Mouse (Mus musculus): ENCODE measurements around the gene Rpl18a. TPM values are rescaled to one million over a fixed set of nuclear protein-coding genes. Genes with fewer than 3 reads are reported as not detected.

Gene Rpl18a
- polyA plus RNA-seq, 1 experiment from 2014 or later, result 2,771 TPM

DNA sequence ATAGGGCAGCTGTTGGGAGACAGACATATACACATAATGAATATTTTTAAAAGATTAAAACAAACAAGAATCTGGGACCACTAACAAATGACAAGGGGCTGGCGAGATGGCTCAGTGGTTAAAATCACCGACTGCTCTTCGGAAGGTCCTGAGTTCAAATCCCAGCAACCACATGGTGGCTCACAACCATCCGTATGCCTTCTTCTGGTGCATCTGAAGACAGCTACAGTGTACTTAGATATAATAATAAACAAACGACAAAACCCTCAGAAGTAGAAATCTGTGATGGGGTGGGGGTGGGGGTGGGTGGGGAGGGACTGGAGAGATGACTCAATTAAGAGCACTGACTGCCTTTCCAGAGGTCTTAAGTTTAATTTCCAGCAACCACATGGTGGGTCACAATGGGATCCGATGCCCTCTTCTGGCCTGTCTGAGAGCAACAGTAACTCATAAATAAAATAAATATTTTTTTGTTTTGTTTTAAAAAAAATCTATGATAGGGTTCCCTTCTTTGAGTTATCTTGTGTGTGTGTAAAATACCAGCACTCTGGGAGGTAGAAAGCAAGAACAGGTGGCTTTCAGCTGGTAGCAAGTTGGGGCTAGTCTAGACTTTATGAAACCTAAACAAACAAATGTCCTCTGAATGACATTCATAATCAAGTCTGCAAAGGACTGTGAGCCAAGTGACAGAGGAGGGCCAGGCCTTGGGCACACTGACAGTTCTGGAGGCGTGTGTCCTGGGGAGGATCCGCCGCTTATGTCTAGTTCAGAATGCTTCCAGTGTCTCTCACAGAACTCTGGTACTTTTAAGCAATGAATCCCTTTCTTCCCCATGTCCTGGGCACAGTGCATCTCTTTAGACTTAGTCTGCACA, 23.1 kb upstream of the Rpl18a start:
- ATAC-seq (replicated peaks), result no peak
- H3K27ac ChIP-seq (replicated peaks), result no peak overlapping the region
- H3K36me3 ChIP-seq, result peaks cover 27% of the 10 kb centered on the region
- WGBS, result 91% methylated on average over 9 of the region's 9 CpGs
- no peaks in the 10 kb centered on the region for H3K4me1 ChIP-seq
- no peaks in the 10 kb centered on the region for H3K27me3 ChIP-seq
- H3K9me3 ChIP-seq, result no peaks in the 10 kb centered on the region
- H3K4me3 ChIP-seq, result no peak overlapping the region
- no peak overlapping the region for H3K4me2 ChIP-seq (replicated peaks)
- no peak overlapping the region for H3K9ac ChIP-seq (replicated peaks)

DNA sequence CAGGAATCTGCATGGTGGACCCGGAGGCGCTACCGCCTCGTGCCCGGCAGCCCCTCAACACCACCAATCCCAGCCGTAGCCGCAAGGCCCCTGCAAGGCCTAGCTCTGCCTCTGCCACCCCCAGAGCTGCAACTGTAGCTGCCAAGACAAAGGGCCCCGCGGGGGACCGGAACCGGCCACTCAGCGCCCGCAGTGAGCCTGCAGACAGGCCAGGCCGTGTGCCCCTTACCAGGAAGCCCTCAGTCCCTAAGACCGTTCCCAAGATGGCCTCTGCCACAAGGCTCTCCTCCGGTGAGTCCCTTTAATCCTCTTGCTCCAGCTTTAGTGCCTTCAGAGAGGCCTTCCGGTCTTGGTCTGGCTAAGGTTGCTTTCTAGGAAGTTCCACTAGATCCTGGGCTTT, 17.5 kb upstream of the Rpl18a start:
- peaks cover 62% of the 10 kb centered on the region for H3K36me3 ChIP-seq
- ATAC-seq (replicated peaks), result no peak
- 91% methylated on average over 17 of the region's 17 CpGs for WGBS
- no peaks in the 10 kb centered on the region for H3K27me3 ChIP-seq
- no peaks in the 10 kb centered on the region for H3K9me3 ChIP-seq
- no peaks in the 10 kb centered on the region for H3K4me1 ChIP-seq
- no peak overlapping the region for H3K27ac ChIP-seq (replicated peaks)
- H3K9ac ChIP-seq (replicated peaks), result no peak overlapping the region
- no peak overlapping the region for H3K4me2 ChIP-seq (replicated peaks)
- H3K4me3 ChIP-seq, result no peak overlapping the region

GRCm38 (mm10) chr8:70913523-70913922, 16.3 kb upstream of the Rpl18a start:
- Histone ChIP-seq H3K36me3 (peaks cover 56% of the 10 kb centered on the region), H3K4me2 (replicated peaks) (no peak overlapping the region)

GRCm38 (mm10) chr8:70912955-70913354, 15.7 kb upstream of the Rpl18a start:
- Histone ChIP-seq H3K9me3 (no peaks in the 10 kb centered on the region), H3K27me3 (no peaks in the 10 kb centered on the region), H3K4me2 (replicated peaks) (no peak overlapping the region), H3K4me3 (no peak overlapping the region), H3K27ac (replicated peaks) (no peak overlapping the region), H3K36me3 (peaks cover 56% of the 10 kb centered on the region), H3K9ac (replicated peaks) (no peak overlapping the region), H3K4me1 (no peaks in the 10 kb centered on the region)
- WGBS, result 93% methylated on average over 30 of the region's 30 CpGs
- no peak for ATAC-seq (replicated peaks)

More at GRCm38 (mm10) chr8:70913523-70913922, 16.3 kb upstream of the Rpl18a start:
- Histone ChIP-seq H3K4me3 (no peak overlapping the region), H3K4me1 (no peaks in the 10 kb centered on the region), H3K9me3 (no peaks in the 10 kb centered on the region), H3K27ac (replicated peaks) (no peak overlapping the region), H3K27me3 (no peaks in the 10 kb centered on the region), H3K9ac (replicated peaks) (no peak overlapping the region)
- ATAC-seq (replicated peaks), result no peak
- 97% methylated on average over 26 of the region's 26 CpGs for WGBS

DNA sequence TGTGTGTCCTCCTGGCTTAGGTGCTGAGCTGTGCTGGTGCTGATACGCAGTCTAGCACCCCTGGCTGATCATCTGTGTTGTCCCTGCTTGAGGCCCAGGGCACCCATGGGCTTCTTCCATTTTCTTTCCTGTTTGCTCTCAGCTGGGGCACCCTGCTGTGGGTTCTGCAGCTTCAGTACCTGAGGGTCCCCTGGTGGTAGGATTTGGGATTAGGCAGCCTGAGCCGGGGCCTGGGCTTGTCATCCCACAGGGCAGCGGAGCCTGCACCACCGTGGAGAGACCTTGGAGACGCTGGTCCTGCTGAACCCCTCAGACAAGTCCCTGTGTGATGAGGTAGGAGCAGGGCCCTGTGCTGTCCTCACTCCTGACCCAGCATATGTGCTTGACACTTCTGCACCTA, 14.4 kb upstream of the Rpl18a start:
- WGBS, result 82% methylated on average over 5 of the region's 5 CpGs
- ATAC-seq (replicated peaks), result no peak
- no peaks in the 10 kb centered on the region for H3K9me3 ChIP-seq
- H3K27ac ChIP-seq (replicated peaks), result no peak overlapping the region
- no peaks in the 10 kb centered on the region for H3K27me3 ChIP-seq
- H3K4me3 ChIP-seq, result no peak overlapping the region
- no peak overlapping the region for H3K4me2 ChIP-seq (replicated peaks)
- peaks cover 50% of the 10 kb centered on the region for H3K36me3 ChIP-seq
- peaks cover 11% of the 10 kb centered on the region for H3K4me1 ChIP-seq
- no peak overlapping the region for H3K9ac ChIP-seq (replicated peaks)

GRCm38 (mm10) chr8:70907518-70907917, 10.3 kb upstream of the Rpl18a start:
- WGBS, result 93% methylated on average over 2 of the region's 2 CpGs
- no peak overlapping the region for H3K9ac ChIP-seq (replicated peaks)
- H3K4me2 ChIP-seq (replicated peaks), result no peak overlapping the region
- peaks cover 19% of the 10 kb centered on the region for H3K4me1 ChIP-seq
- H3K36me3 ChIP-seq, result peaks cover 11% of the 10 kb centered on the region
- H3K27ac ChIP-seq (replicated peaks), result no peak overlapping the region
- no peak overlapping the region for H3K4me3 ChIP-seq
- H3K9me3 ChIP-seq, result no peaks in the 10 kb centered on the region
- peaks cover 7% of the 10 kb centered on the region; the same call in 1 of the 2 replicates for H3K27me3 ChIP-seq
- no peak for ATAC-seq (replicated peaks)

- Histone ChIP-seq H3K4me2 (replicated peaks) (peak within 1 kb of the TSS; percentile 93), H3K27me3 (peaks cover 7% of the 10 kb centered on the region; the same call in 1 of the 2 replicates), H3K27ac (replicated peaks) (peak within 1 kb of the TSS; percentile 96), H3K36me3 (no peaks in the 10 kb centered on the region), H3K9ac (replicated peaks) (peak within 1 kb of the TSS; percentile 87), H3K4me1 (peaks cover 19% of the 10 kb centered on the region), H3K4me3 (peak within 1 kb of the TSS; percentile 95), H3K9me3 (no peaks in the 10 kb centered on the region)
- under 1% methylated on average over 80 of the region's 86 CpGs for WGBS
- ATAC-seq (replicated peaks), result peak; percentile 95
These were observed 8.9 kb upstream of the Rpl18a start, which contains the start of gene Map1s for GRCm38 (mm10) chr8:70905831-70906736. Map1s (plus strand) TSS chr8:70905932.

GRCm38 (mm10) chr8:70905463-70905830, 8.2 kb upstream of the Rpl18a start:
- Histone ChIP-seq H3K4me1 (peaks cover 19% of the 10 kb centered on the region), H3K9ac (replicated peaks) (peak overlapping the region; percentile 87), H3K4me2 (replicated peaks) (peak overlapping the region; percentile 93), H3K9me3 (no peaks in the 10 kb centered on the region), H3K4me3 (peak overlapping the region; percentile 95), H3K27me3 (peaks cover 7% of the 10 kb centered on the region; the same call in 1 of the 2 replicates), H3K27ac (replicated peaks) (peak overlapping the region; percentile 96), H3K36me3 (no peaks in the 10 kb centered on the region)
- peak; percentile 57 for ATAC-seq (replicated peaks)
- 15% methylated on average over 8 of the region's 8 CpGs for WGBS

DNA sequence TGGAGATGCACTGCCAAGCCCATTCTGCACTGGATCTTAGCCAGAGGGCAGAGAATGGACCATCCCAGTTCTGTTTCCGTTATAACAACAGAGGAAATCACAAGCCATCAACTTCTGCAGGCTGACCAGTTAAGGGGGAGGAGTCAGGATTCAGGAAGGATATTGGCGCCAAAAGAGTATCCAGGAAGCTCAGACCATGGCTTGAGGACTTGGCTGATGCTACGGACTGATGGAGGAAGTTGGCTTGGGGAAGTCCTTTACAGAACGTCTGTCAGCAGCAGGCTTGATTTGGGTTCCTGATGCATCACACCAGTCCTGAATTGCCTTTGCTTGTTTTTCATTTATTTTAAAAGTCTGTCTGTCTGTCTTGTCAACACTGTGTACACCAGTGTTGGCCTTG, 7.3 kb upstream of the Rpl18a start:
- H3K4me3 ChIP-seq, result no peak overlapping the region
- peaks cover 7% of the 10 kb centered on the region; the same call in 1 of the 2 replicates for H3K27me3 ChIP-seq
- peaks cover 19% of the 10 kb centered on the region for H3K4me1 ChIP-seq
- no peak overlapping the region for H3K4me2 ChIP-seq (replicated peaks)
- no peaks in the 10 kb centered on the region for H3K36me3 ChIP-seq
- no peak for ATAC-seq (replicated peaks)
- no peak overlapping the region for H3K9ac ChIP-seq (replicated peaks)
- no peak overlapping the region for H3K27ac ChIP-seq (replicated peaks)
- H3K9me3 ChIP-seq, result no peaks in the 10 kb centered on the region
- WGBS, result 71% methylated on average over 4 of the region's 4 CpGs

DNA sequence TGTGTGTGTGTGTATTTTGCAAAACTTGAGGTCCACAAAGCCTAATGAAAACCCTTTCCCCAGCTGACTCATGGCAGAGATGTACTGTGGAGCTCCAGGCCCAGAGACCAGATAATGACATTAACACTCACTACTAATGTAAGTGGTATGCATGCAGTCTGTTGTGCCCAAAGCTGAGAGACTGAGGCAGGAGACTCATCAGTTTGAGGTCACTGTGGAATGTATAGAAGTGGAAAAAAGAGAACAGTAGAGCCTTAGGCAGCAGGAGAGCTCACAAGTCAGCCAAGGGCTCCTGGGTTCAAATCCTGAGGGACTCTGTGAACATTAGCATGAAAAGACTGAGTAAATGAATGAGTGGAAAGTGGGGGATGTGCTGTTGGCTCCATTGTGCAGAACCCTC, 6.4 kb upstream of the Rpl18a start:
- no peak overlapping the region for H3K4me2 ChIP-seq (replicated peaks)
- H3K27me3 ChIP-seq, result peaks cover 7% of the 10 kb centered on the region; the same call in 1 of the 2 replicates
- H3K36me3 ChIP-seq, result no peaks in the 10 kb centered on the region
- H3K4me1 ChIP-seq, result peaks cover 20% of the 10 kb centered on the region
- no peak for ATAC-seq (replicated peaks)
- H3K4me3 ChIP-seq, result no peak overlapping the region
- no peak overlapping the region for H3K9ac ChIP-seq (replicated peaks)
- H3K9me3 ChIP-seq, result no peaks in the 10 kb centered on the region
- no peak overlapping the region for H3K27ac ChIP-seq (replicated peaks)

GRCm38 (mm10) chr8:70903112-70903511, 5.9 kb upstream of the Rpl18a start:
- Histone ChIP-seq H3K27me3 (peaks cover 7% of the 10 kb centered on the region; the same call in 1 of the 2 replicates), H3K9me3 (no peaks in the 10 kb centered on the region), H3K4me2 (replicated peaks) (no peak overlapping the region), H3K4me3 (no peak overlapping the region), H3K4me1 (peaks cover 25% of the 10 kb centered on the region), H3K9ac (replicated peaks) (no peak overlapping the region), H3K36me3 (no peaks in the 10 kb centered on the region), H3K27ac (replicated peaks) (no peak overlapping the region)
- ATAC-seq (replicated peaks), result no peak
- WGBS, result 51% methylated on average over 4 of the region's 4 CpGs

DNA sequence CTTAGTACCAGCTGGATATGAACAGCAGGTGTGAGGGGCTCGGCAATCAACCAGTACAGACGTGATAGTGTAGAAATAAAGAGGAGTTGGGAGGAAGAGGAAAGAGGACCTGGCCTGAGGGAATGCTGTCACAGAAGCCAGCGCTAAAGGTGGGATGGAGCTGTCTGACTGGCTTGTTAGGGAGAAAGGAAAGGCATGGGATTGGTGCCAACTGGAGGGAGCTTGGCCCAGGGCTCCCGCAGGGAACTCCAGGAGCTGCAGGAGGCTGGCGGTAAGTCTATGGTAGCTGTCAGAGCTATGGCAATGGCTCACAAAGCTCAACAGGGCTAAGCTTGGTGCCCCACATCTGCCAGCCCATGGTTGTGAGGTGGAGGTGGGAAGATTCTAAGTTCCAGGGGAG, 5.0 kb upstream of the Rpl18a start:
- H3K36me3 ChIP-seq, result no peaks in the 10 kb centered on the region
- no peaks in the 10 kb centered on the region for H3K9me3 ChIP-seq
- H3K4me3 ChIP-seq, result no peak overlapping the region
- H3K4me2 ChIP-seq (replicated peaks), result no peak overlapping the region
- ATAC-seq (replicated peaks), result no peak
- H3K9ac ChIP-seq (replicated peaks), result no peak overlapping the region
- H3K27me3 ChIP-seq, result peaks cover 7% of the 10 kb centered on the region; the same call in 1 of the 2 replicates
- WGBS, result 26% methylated on average over 5 of the region's 5 CpGs
- H3K27ac ChIP-seq (replicated peaks), result no peak overlapping the region
- H3K4me1 ChIP-seq, result peaks cover 20% of the 10 kb centered on the region
